Mouse (Mus musculus): ENCODE data around the gene Skap2. TPM values are rescaled to one million over a fixed set of nuclear protein-coding genes. Genes with fewer than 3 reads are reported as not detected.

Gene Skap2
- polyA plus RNA-seq, 1 experiment, result 55.2 TPM

GRCm38 (mm10) chr6:51958992-51959391 is 53.4 kb downstream of the Skap2 start:
- Histone ChIP-seq H3K27ac (replicated peaks; ENCODE audit: low read depth, low read length) (no peak overlapping the region), H3K4me3 (ENCODE audit: insufficient read depth, low read depth, low read length) (no peak overlapping the region)

GRCm38 (mm10) chr6:51956048-51956792 is 56.1 kb downstream of the Skap2 start:
- Histone ChIP-seq H3K4me3 (ENCODE audit: insufficient read depth, low read depth, low read length) (no peak overlapping the region), H3K27ac (replicated peaks; ENCODE audit: low read depth, low read length) (no peak overlapping the region), H3K4me1 (ENCODE audit: control insufficient read depth, insufficient read depth, insufficient read length, low read length) (peaks cover 5% of the 10 kb centered on the region)

More at GRCm38 (mm10) chr6:51958992-51959391, 53.4 kb downstream of the Skap2 start:
- H3K4me1 ChIP-seq (ENCODE audit: control insufficient read depth, insufficient read depth, insufficient read length, low read length), result peaks cover 5% of the 10 kb centered on the region

GRCm38 (mm10) chr6:51947661-51948060 is 64.7 kb downstream of the Skap2 start:
- Histone ChIP-seq H3K4me3 (ENCODE audit: insufficient read depth, low read depth, low read length) (no peak overlapping the region), H3K27ac (replicated peaks; ENCODE audit: low read depth, low read length) (no peak overlapping the region), H3K4me1 (ENCODE audit: control insufficient read depth, insufficient read depth, insufficient read length, low read length) (no peaks in the 10 kb centered on the region)

- H3K27ac ChIP-seq (replicated peaks; ENCODE audit: low read depth, low read length), result no peak overlapping the region
- H3K4me3 ChIP-seq (ENCODE audit: insufficient read depth, low read depth, low read length), result no peak overlapping the region
- no peaks in the 10 kb centered on the region for H3K4me1 ChIP-seq (ENCODE audit: control insufficient read depth, insufficient read depth, insufficient read length, low read length)
These were observed 67.4 kb downstream of the Skap2 start for GRCm38 (mm10) chr6:51944916-51945315.

GRCm38 (mm10) chr6:51933998-51934397 is 78.4 kb downstream of the Skap2 start:
- H3K4me3 ChIP-seq (ENCODE audit: insufficient read depth, low read depth, low read length), result no peak overlapping the region
- no peak overlapping the region for H3K27ac ChIP-seq (replicated peaks; ENCODE audit: low read depth, low read length)
- H3K4me1 ChIP-seq (ENCODE audit: control insufficient read depth, insufficient read depth, insufficient read length, low read length), result no peaks in the 10 kb centered on the region; the same call in 1 of the 2 replicates

- Histone ChIP-seq H3K4me3 (ENCODE audit: insufficient read depth, low read depth, low read length) (no peak overlapping the region), H3K4me1 (ENCODE audit: control insufficient read depth, insufficient read depth, insufficient read length, low read length) (no peaks in the 10 kb centered on the region; the same call in 1 of the 2 replicates), H3K27ac (replicated peaks; ENCODE audit: low read depth, low read length) (no peak overlapping the region)
These were observed 79.2 kb downstream of the Skap2 start for GRCm38 (mm10) chr6:51933034-51933611.

GRCm38 (mm10) chr6:51927101-51927500 is 85.2 kb downstream of the Skap2 start:
- Histone ChIP-seq H3K4me1 (ENCODE audit: control insufficient read depth, insufficient read depth, insufficient read length, low read length) (no peaks in the 10 kb centered on the region), H3K27ac (replicated peaks; ENCODE audit: low read depth, low read length) (no peak overlapping the region), H3K4me3 (ENCODE audit: insufficient read depth, low read depth, low read length) (no peak overlapping the region)

GRCm38 (mm10) chr6:51921831-51922230 is 90.5 kb downstream of the Skap2 start:
- Histone ChIP-seq H3K27ac (replicated peaks; ENCODE audit: low read depth, low read length) (no peak overlapping the region), H3K4me1 (ENCODE audit: control insufficient read depth, insufficient read depth, insufficient read length, low read length) (no peaks in the 10 kb centered on the region), H3K4me3 (ENCODE audit: insufficient read depth, low read depth, low read length) (no peak overlapping the region)

- Histone ChIP-seq H3K4me3 (ENCODE audit: insufficient read depth, low read depth, low read length) (no peak overlapping the region), H3K27ac (replicated peaks; ENCODE audit: low read depth, low read length) (no peak overlapping the region), H3K4me1 (ENCODE audit: control insufficient read depth, insufficient read depth, insufficient read length, low read length) (peaks cover 2% of the 10 kb centered on the region)
These were observed 103.9 kb downstream of the Skap2 start for GRCm38 (mm10) chr6:51908495-51908894.

GRCm38 (mm10) chr6:51905659-51906058 is 106.7 kb downstream of the Skap2 start:
- no peak overlapping the region for H3K27ac ChIP-seq (replicated peaks; ENCODE audit: low read depth, low read length)
- H3K4me1 ChIP-seq (ENCODE audit: control insufficient read depth, insufficient read depth, insufficient read length, low read length), result peaks cover 2% of the 10 kb centered on the region
- H3K4me3 ChIP-seq (ENCODE audit: insufficient read depth, low read depth, low read length), result no peak overlapping the region

- peaks cover 2% of the 10 kb centered on the region for H3K4me1 ChIP-seq (ENCODE audit: control insufficient read depth, insufficient read depth, insufficient read length, low read length)
- no peak overlapping the region for H3K27ac ChIP-seq (replicated peaks; ENCODE audit: low read depth, low read length)
- no peak overlapping the region for H3K4me3 ChIP-seq (ENCODE audit: insufficient read depth, low read depth, low read length)
These were observed 110.8 kb downstream of the Skap2 start for GRCm38 (mm10) chr6:51901544-51901943.

GRCm38 (mm10) chr6:51898318-51898994 is 113.9 kb downstream of the Skap2 start:
- Histone ChIP-seq H3K27ac (replicated peaks; ENCODE audit: low read depth, low read length) (no peak overlapping the region), H3K4me1 (ENCODE audit: control insufficient read depth, insufficient read depth, insufficient read length, low read length) (no peaks in the 10 kb centered on the region), H3K4me3 (ENCODE audit: insufficient read depth, low read depth, low read length) (no peak overlapping the region)

- H3K4me1 ChIP-seq (ENCODE audit: control insufficient read depth, insufficient read depth, insufficient read length, low read length), result no peaks in the 10 kb centered on the region
- H3K4me3 ChIP-seq (ENCODE audit: insufficient read depth, low read depth, low read length), result no peak overlapping the region
- no peak overlapping the region for H3K27ac ChIP-seq (replicated peaks; ENCODE audit: low read depth, low read length)
These were observed 116.6 kb downstream of the Skap2 start for GRCm38 (mm10) chr6:51895753-51896152.

GRCm38 (mm10) chr6:51894717-51895116 is 117.6 kb downstream of the Skap2 start:
- H3K4me1 ChIP-seq (ENCODE audit: control insufficient read depth, insufficient read depth, insufficient read length, low read length), result no peaks in the 10 kb centered on the region
- H3K4me3 ChIP-seq (ENCODE audit: insufficient read depth, low read depth, low read length), result no peak overlapping the region
- H3K27ac ChIP-seq (replicated peaks; ENCODE audit: low read depth, low read length), result no peak overlapping the region

GRCm38 (mm10) chr6:51890356-51890755 is 122.0 kb downstream of the Skap2 start:
- H3K4me1 ChIP-seq (ENCODE audit: control insufficient read depth, insufficient read depth, insufficient read length, low read length), result peaks cover 10% of the 10 kb centered on the region; the same call in 1 of the 2 replicates
- no peak overlapping the region for H3K4me3 ChIP-seq (ENCODE audit: insufficient read depth, low read depth, low read length)
- H3K27ac ChIP-seq (replicated peaks; ENCODE audit: low read depth, low read length), result no peak overlapping the region
